ENCODE assay signal across 9 mouse cellular contexts in genomic region chr6:72326274-72326673, GRCm38 (mm10). TPM values are rescaled to one million over a fixed set of nuclear protein-coding genes. Genes with fewer than 3 reads are reported as not detected.
DNase-seq lines count a peak whose midpoint lies in the region; ATAC-seq and TF ChIP-seq lines count a peak whose summit lies in the region.
"Had no signal": no experiment of that assay in that cellular context is flagged by ENCODE, and none has a peak within 500 bp of the region (broad histone marks: within the 10 kb centered on the region; RNA-seq: fewer than 3 reads in every experiment).

No protein-coding gene starts in this region.

- peak; percentile 36; the same call in 1 of the 2 replicates for TF ChIP-seq CTCF in brain, embryonic 14.5 days (IDR thresholded peaks at IDR 0.05; ENCODE audit: borderline replicate concordance, extremely low read depth, insufficient read depth, insufficient read length)

- peaks cover 39% of the 10 kb centered on the region for H3K36me3 ChIP-seq in liver, embryonic 11.5 days (ENCODE audit: control insufficient read depth, insufficient read depth, low read length)

- no peaks in the 10 kb centered on the region for H3K27me3 ChIP-seq in liver, embryonic 11.5 days (replicated peaks; ENCODE audit: control insufficient read depth, insufficient read depth, low read length)

- no peak overlapping the region for H3K27ac ChIP-seq in liver, embryonic 11.5 days (ENCODE audit: low read depth, low read length)

- H3K4me1 ChIP-seq in liver, embryonic 11.5 days (replicated peaks; ENCODE audit: control insufficient read depth, insufficient read depth, low read length): 0 out of 2 replicates have a peak, but pooled peaks cover 5% of the 10 kb centered on the region

- H3K9me3 ChIP-seq in liver, embryonic 11.5 days (ENCODE audit: control insufficient read depth, low read length): no peaks in the 10 kb centered on the region

- no peak overlapping the region for H3K9ac ChIP-seq in liver, embryonic 11.5 days (ENCODE audit: low read depth, low read length)

- WGBS in liver, embryonic 11.5 days: 71% methylated on average over 6 of the region's 6 CpGs

- TF ChIP-seq POLR2A in brain, embryonic 14.5 days (IDR thresholded peaks at IDR 0.05; ENCODE audit: borderline replicate concordance, extremely low read depth, insufficient read depth, insufficient read length, poor library complexity, severe bottlenecking): no peak

- H3K4me2 ChIP-seq in liver, embryonic 11.5 days: no peak overlapping the region

- no peak for ATAC-seq in liver, embryonic 11.5 days (replicated peaks; ENCODE audit: low FRiP score)

- DNase-seq in adrenal gland, adult (ENCODE audit: inconsistent age in 2 of 2, low spot score in 1 of 2): peak; percentile 53 to 71
- no peak for DNase-seq in adrenal gland, postnatal 4 days (ENCODE audit: low spot score in 2 of 2)
- peak; percentile 56 for DNase-seq in liver
- no peak for DNase-seq in liver, embryonic 11.5 days (ENCODE audit: low spot score)
- peak; percentile 45 for DNase-seq in brain, embryonic 14.5 days (ENCODE audit: low read depth)
- peak; percentile 68 for DNase-seq in layer of hippocampus, adult 9-11 months
- peak; percentile 50 to 59 for DNase-seq in right cerebral cortex, postnatal 10 days (ENCODE audit: low spot score in 2 of 2)
- DNase-seq in cerebellum, adult 18-20 months: no peak

- H3K4me3 ChIP-seq in liver, embryonic 11.5 days (ENCODE audit: low read depth, low read length): no peak overlapping the region

RNA-seq across cellular contexts. Expression of gene Usp39, which starts 18.7 kb away (rescaled TPM):
- total RNA-seq in adrenal gland, postnatal 4 days (2021): 10 to 100 TPM; 36.2 to 36.4 TPM
- 91.6 and 100 TPM in 2 replicates for polyA plus RNA-seq in liver, embryonic 11.5 days (2014; fragmentation: Nextera tagmentation; extraction: Ambion mirVana)
- 47.3 and 49.3 TPM in 2 replicates for polyA plus RNA-seq in brain, embryonic 14.5 days (2012; rRNA removed)

RNA-seq across cellular contexts. Expression of gene 0610030E20Rik, which starts 20.8 kb away (rescaled TPM):
- total RNA-seq in adrenal gland, postnatal 4 days (2021): 10 to 100 TPM; 32.5 to 34.3 TPM
- 17.1 and 19.4 TPM in 2 replicates for polyA plus RNA-seq in liver, embryonic 11.5 days (2014; fragmentation: Nextera tagmentation; extraction: Ambion mirVana)
- polyA plus RNA-seq in brain, embryonic 14.5 days (2012; rRNA removed): 20.8 and 26.5 TPM in 2 replicates

RNA-seq across cellular contexts. Expression of gene Sftpb, which starts 21.9 kb away (rescaled TPM):
- not detected for total RNA-seq in adrenal gland, postnatal 4 days (2021)
- not detected in 2 replicates for polyA plus RNA-seq in liver, embryonic 11.5 days (2014; fragmentation: Nextera tagmentation; extraction: Ambion mirVana)
- polyA plus RNA-seq in brain, embryonic 14.5 days (2012; rRNA removed): 0.13 and 0.16 TPM in 2 replicates
- total RNA-seq: left cerebral cortex, postnatal 10 days had no signal

RNA-seq across cellular contexts. Expression of gene Tmem150a, which starts 29.0 kb away (rescaled TPM):
- total RNA-seq in adrenal gland, postnatal 4 days (2021): 10 to 100 TPM; 31.4 to 34.1 TPM
- 39.5 and 40.3 TPM in 2 replicates for polyA plus RNA-seq in liver, embryonic 11.5 days (2014; fragmentation: Nextera tagmentation; extraction: Ambion mirVana)
- 37.0 and 42.9 TPM in 2 replicates for polyA plus RNA-seq in brain, embryonic 14.5 days (2012; rRNA removed)

RNA-seq across cellular contexts. Expression of gene Rnf181, which starts 40.5 kb away (rescaled TPM):
- total RNA-seq in adrenal gland, postnatal 4 days (2021): 100 to 1,000 TPM; 329 to 344 TPM
- polyA plus RNA-seq in liver, embryonic 11.5 days (2014; fragmentation: Nextera tagmentation; extraction: Ambion mirVana): 106 and 112 TPM in 2 replicates
- polyA plus RNA-seq in brain, embryonic 14.5 days (2012; rRNA removed): 73.1 and 75.4 TPM in 2 replicates

Comparison
In these comparisons a context has a peak if more than half of its experiments do, and no peak if none do; other contexts are left out.
1. DNase-seq: peak in adrenal gland, adult (2 of 2), liver (single experiment), brain, embryonic 14.5 days (single experiment), layer of hippocampus, adult 9-11 months (single experiment) and right cerebral cortex, postnatal 10 days (2 of 2); none in adrenal gland, postnatal 4 days (0 of 2), liver, embryonic 11.5 days (single experiment) and cerebellum, adult 18-20 months (0 of 2).